Mouse (Mus musculus) liver, embryonic 15.5 days (tissue): ENCODE data around the gene Dpp3. TPM values are rescaled to one million over a fixed set of nuclear protein-coding genes. Genes with fewer than 3 reads are reported as not detected.

Source experiments
- ATAC-seq: fragments of 200-750 bp; cut with Nextera tagmentation; 2 replicates; pipeline ENCODE4 v1.8.0; 2017; ENCODE audit warnings: moderate number of reproducible peaks, mild to moderate bottlenecking, moderate library complexity; ENCODE audit not compliant: insufficient read depth
- H3K27ac ChIP-seq: fragments of 300-500 bp; sonication (generic); replicated peaks from 2 replicates; pipeline ENCODE4 v1.5.1; 2015; ENCODE audit warnings: mild to moderate bottlenecking, inconsistent platforms
- H3K27me3 ChIP-seq: fragments of 300-500 bp; sonication (generic); 2 replicates; pipeline ENCODE4 v1.6.1; 2015; ENCODE audit warnings: mild to moderate bottlenecking, inconsistent platforms
- H3K36me3 ChIP-seq: fragments of 300-500 bp; sonication (generic); replicated peaks from 2 replicates; pipeline ENCODE4 v1.6.1; 2015; ENCODE audit warnings: moderate library complexity, mild to moderate bottlenecking, inconsistent platforms
- H3K4me1 ChIP-seq: fragments of 300-500 bp; sonication (generic); replicated peaks from 2 replicates; pipeline ENCODE4 v1.6.1; 2015; ENCODE audit warnings: inconsistent platforms
- H3K4me2 ChIP-seq: fragments of 300-500 bp; sonication (generic); 2 replicates; pipeline ENCODE4 v1.6.1; 2015; ENCODE audit warnings: moderate library complexity, mild to moderate bottlenecking, inconsistent platforms
- H3K4me3 ChIP-seq: fragments of 300-500 bp; sonication (generic); replicated peaks from 2 replicates; pipeline ENCODE4 v1.5.1; 2015; ENCODE audit warnings: mild to moderate bottlenecking, inconsistent platforms
- H3K9ac ChIP-seq: fragments of 300-500 bp; sonication (generic); 2 replicates; pipeline ENCODE4 v1.6.1; 2015; ENCODE audit warnings: moderate library complexity, mild to moderate bottlenecking, inconsistent platforms
- H3K9me3 ChIP-seq: fragments of 300-500 bp; sonication (generic); replicated peaks from 2 replicates; pipeline ENCODE4 v1.6.1; 2016; ENCODE audit warnings: inconsistent platforms
- WGBS: fragments of 180-500 bp; shearing (Covaris S2); methylation state at CpG from one replicate; pipeline ENCODE4 v1.1.7; 2015; ENCODE audit warnings: mixed read lengths; ENCODE audit not compliant: insufficient replicate concordance; 5-methylcytosine and 5-hydroxymethylcytosine counted together
- polyA plus RNA-seq: library from polyadenylated mRNA; unstranded; fragments of >200 nt; fragmentation: Nextera tagmentation; extraction: Ambion mirVana; gene quantifications from 2 replicates; pipeline ENCODE4 v1.2.1, GENCODE M21; 2015

Gene Dpp3
- polyA plus RNA-seq, 1 experiment from 2014 or later, result 46.0 TPM

DNA sequence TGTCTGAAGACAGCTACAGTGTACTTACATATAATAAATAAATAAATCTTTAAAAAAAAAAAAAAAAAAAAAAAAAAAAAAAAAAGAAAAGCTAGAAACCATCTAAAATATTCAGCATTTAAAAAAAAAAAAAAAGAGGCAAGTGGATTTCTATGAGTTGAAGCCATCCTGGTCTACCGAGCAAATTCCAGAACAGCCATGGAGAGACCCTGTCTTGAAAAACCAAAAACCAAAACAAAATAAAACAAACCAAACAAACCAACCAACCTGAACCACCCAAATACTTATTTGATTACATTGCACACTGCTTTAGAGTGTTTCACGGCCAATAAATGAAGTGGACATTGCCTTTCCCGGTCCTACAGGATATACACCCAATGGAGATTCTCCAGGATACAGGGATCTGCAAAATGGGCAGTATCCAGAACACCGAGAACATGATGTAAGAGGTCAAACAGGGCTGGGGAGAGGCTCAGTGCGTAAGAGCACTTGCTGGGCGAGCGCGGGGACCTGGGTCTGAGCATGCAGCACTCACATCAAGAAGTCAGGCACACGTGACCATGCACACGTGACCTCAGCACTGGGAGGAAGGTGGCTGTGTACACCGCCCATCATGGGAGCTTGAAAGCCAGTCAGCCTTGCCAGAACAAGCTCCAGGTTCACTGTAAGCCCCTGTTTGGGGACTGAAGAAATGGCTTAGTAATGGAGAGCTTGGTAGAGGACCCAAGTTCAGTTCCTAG is 2.8 kb downstream of the Dpp3 start:
- Histone ChIP-seq H3K4me1 (peaks cover 27% of the 10 kb centered on the region), H3K36me3 (peaks cover 56% of the 10 kb centered on the region), H3K27ac (no peak overlapping the region), H3K4me3 (no peak overlapping the region), H3K27me3 (no peaks in the 10 kb centered on the region), H3K9me3 (no peaks in the 10 kb centered on the region), H3K9ac (no peak overlapping the region), H3K4me2 (no peak overlapping the region)
- ATAC-seq, result no peak
- WGBS, result 87% methylated on average over 11 of the region's 11 CpGs

DNA sequence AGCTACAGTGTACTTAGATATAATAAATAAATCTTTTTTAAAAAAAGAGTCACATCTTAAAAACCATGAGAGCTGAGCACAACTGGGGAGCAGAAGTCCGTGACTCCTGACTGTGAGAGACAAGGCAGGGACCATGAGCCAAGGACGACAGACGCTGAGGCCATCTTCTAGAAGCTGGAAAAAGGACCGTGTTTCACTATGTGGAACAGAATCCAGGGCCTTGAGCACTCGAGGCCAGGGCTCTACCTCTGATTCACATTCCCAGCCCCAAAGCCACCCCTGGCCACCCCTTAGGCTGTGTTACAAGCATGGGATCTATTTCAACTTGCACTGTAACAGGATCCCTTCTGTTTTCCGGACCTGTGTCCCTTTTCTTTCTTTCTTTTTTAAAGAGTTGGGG is 8.4 kb downstream of the Dpp3 start:
- no peaks in the 10 kb centered on the region for H3K9me3 ChIP-seq
- peaks cover 95% of the 10 kb centered on the region for H3K36me3 ChIP-seq
- ATAC-seq, result no peak
- H3K9ac ChIP-seq, result no peak overlapping the region
- H3K27me3 ChIP-seq, result no peaks in the 10 kb centered on the region
- no peak overlapping the region for H3K4me3 ChIP-seq
- no peak overlapping the region for H3K4me2 ChIP-seq
- H3K27ac ChIP-seq, result no peak overlapping the region
- H3K4me1 ChIP-seq, result no peaks in the 10 kb centered on the region
- WGBS, result 74% methylated on average over 6 of the region's 6 CpGs

- WGBS, result 79% methylated on average over 10 of the region's 10 CpGs
Observed at GRCm38 (mm10) chr19:4916827-4917226, 11.3 kb downstream of the Dpp3 start.

GRCm38 (mm10) chr19:4915924-4916603 is 12.0 kb downstream of the Dpp3 start:
- no peak overlapping the region for H3K9ac ChIP-seq
- no peaks in the 10 kb centered on the region for H3K27me3 ChIP-seq
- ATAC-seq, result no peak
- peaks cover 93% of the 10 kb centered on the region for H3K36me3 ChIP-seq
- H3K27ac ChIP-seq, result no peak overlapping the region
- H3K4me3 ChIP-seq, result no peak overlapping the region
- 80% methylated on average over 15 of the region's 15 CpGs for WGBS
- H3K4me2 ChIP-seq, result no peak overlapping the region
- H3K4me1 ChIP-seq, result peaks cover 7% of the 10 kb centered on the region
- H3K9me3 ChIP-seq, result no peaks in the 10 kb centered on the region

More at GRCm38 (mm10) chr19:4916827-4917226, 11.3 kb downstream of the Dpp3 start:
- no peak for ATAC-seq
- Histone ChIP-seq H3K27ac (no peak overlapping the region), H3K9me3 (no peaks in the 10 kb centered on the region), H3K36me3 (peaks cover 93% of the 10 kb centered on the region), H3K4me1 (peaks cover 7% of the 10 kb centered on the region), H3K4me2 (no peak overlapping the region), H3K4me3 (no peak overlapping the region), H3K27me3 (no peaks in the 10 kb centered on the region), H3K9ac (no peak overlapping the region)

GRCm38 (mm10) chr19:4909376-4909775 is 18.7 kb downstream of the Dpp3 start:
- Histone ChIP-seq H3K4me3 (no peak overlapping the region), H3K36me3 (peaks cover 53% of the 10 kb centered on the region), H3K9me3 (no peaks in the 10 kb centered on the region), H3K4me2 (no peak overlapping the region), H3K4me1 (peaks cover 20% of the 10 kb centered on the region), H3K27me3 (no peaks in the 10 kb centered on the region), H3K9ac (no peak overlapping the region), H3K27ac (no peak overlapping the region)
- no peak for ATAC-seq
- WGBS, result 77% methylated on average over 7 of the region's 7 CpGs

DNA sequence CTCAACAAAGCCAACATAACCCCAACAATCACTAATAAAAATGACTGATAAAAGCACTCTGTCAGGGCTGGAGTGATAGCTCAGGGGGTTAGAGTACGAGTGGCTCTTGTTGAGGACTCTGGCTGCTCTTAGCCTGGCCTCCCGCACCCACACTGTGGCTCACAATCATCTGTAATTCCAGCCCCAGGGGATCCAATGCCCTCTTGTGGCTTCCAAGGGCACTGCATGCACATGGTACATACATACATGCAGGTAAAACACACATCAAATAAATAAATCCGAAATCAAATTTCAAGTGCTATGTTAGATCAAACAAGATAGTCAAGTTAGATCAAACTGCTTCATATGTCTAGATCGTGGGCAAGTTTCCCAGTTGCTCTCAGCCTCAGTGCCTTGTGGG is 20.0 kb downstream of the Dpp3 start:
- no peak for ATAC-seq

DNA sequence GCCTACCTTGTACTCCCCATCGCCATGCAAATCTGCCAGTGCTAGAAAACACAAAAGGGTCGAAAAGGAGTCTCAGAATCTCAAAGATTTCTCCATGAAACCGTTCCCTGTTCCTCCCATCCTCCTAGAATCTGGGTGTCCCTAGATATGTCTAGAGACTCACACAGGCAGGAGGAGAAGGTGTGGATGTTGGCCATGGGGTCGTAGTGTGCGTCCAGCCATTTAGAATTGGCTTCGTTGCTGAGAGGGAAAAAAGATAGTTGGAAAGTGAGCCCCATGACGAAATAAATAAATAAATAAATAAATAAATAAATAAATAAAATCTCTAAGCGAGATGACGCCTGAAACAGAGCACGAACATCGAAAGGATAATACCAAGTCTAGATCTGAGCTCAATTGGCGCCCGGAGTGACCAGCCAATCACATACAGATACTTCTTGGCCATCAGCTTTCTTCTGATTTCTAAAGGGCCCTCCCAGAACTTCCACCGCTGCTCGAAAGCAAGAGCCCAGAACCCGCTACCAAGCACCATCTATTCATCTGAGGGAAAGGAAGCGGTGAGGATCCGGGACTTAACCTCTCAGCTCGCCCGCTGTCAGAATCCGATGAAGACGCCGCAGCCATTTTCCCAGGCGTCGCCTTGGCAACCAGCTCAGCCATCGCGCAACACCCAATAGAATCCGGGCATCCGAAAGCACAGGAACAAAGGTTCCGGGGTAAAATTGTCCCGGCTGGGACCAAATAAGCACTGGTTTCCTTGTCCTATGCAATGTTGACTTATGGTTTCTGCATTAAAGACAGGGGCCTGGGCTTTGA is 21.9 kb downstream of the Dpp3 start, which contains the start of gene Bbs1:
TSS of gene Bbs1 (minus strand) at position 650 of the 816 bp plus-strand sequence.
- Histone ChIP-seq H3K4me3 (peak within 1 kb of the TSS; percentile 76), H3K27ac (no peak within 1 kb of the TSS), H3K27me3 (no peaks in the 10 kb centered on the region), H3K4me1 (peaks cover 13% of the 10 kb centered on the region), H3K4me2 (peak within 1 kb of the TSS; percentile 87), H3K9ac (peak within 1 kb of the TSS; percentile 61), H3K9me3 (no peaks in the 10 kb centered on the region), H3K36me3 (peaks cover 26% of the 10 kb centered on the region)
- WGBS, result 8% methylated on average over 31 of the region's 31 CpGs
- peak; percentile 41; the same call in 1 of the 2 replicates for ATAC-seq

More for the DNA sequence above, 20.0 kb downstream of the Dpp3 start:
- Histone ChIP-seq H3K27ac (no peak overlapping the region), H3K36me3 (peaks cover 41% of the 10 kb centered on the region), H3K4me2 (no peak overlapping the region), H3K9me3 (no peaks in the 10 kb centered on the region), H3K4me1 (peaks cover 20% of the 10 kb centered on the region), H3K9ac (no peak overlapping the region), H3K27me3 (no peaks in the 10 kb centered on the region), H3K4me3 (no peak overlapping the region)
- WGBS, result 67% methylated on average over 4 of the region's 4 CpGs

DNA sequence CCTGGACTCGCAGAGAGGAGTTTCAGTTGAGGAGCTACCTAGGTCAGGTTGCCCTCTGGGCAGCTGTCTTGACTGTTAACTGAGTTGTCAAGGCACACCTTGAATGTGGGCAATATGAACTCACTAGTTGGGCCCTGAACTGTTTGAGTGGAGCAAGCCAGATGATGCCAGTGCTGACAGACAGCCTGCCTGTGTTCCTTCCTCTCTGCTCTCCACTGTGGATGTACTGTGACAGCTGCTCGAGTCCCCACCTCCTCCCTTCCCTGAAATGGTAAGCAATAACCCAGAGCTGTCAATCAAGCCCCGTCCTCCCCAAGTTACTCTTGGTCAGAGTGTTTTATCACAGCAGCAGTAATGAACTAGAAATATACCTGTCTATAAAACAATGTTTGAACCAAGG is 28.2 kb downstream of the Dpp3 start:
- Histone ChIP-seq H3K27me3 (no peaks in the 10 kb centered on the region), H3K4me3 (no peak overlapping the region), H3K4me1 (no peaks in the 10 kb centered on the region), H3K9ac (no peak overlapping the region), H3K27ac (no peak overlapping the region), H3K36me3 (no peaks in the 10 kb centered on the region), H3K9me3 (no peaks in the 10 kb centered on the region), H3K4me2 (no peak overlapping the region)
- ATAC-seq, result no peak
- WGBS, result 48% methylated on average over 3 of the region's 3 CpGs

GRCm38 (mm10) chr19:4898972-4899371 is 29.1 kb downstream of the Dpp3 start:
- no peak overlapping the region for H3K4me2 ChIP-seq
- 63% methylated on average over 9 of the region's 9 CpGs for WGBS
- H3K4me3 ChIP-seq, result no peak overlapping the region
- no peaks in the 10 kb centered on the region for H3K27me3 ChIP-seq
- H3K27ac ChIP-seq, result no peak overlapping the region
- H3K4me1 ChIP-seq, result no peaks in the 10 kb centered on the region
- ATAC-seq, result no peak
- H3K9me3 ChIP-seq, result no peaks in the 10 kb centered on the region
- H3K9ac ChIP-seq, result no peak overlapping the region
- H3K36me3 ChIP-seq, result no peaks in the 10 kb centered on the region

GRCm38 (mm10) chr19:4896780-4897520 is 31.1 kb downstream of the Dpp3 start:
- no peak for ATAC-seq
- Histone ChIP-seq H3K27me3 (no peaks in the 10 kb centered on the region), H3K27ac (no peak overlapping the region), H3K4me2 (no peak overlapping the region), H3K9me3 (no peaks in the 10 kb centered on the region), H3K4me3 (no peak overlapping the region), H3K36me3 (no peaks in the 10 kb centered on the region), H3K4me1 (peaks cover 11% of the 10 kb centered on the region), H3K9ac (no peak overlapping the region)
- WGBS, result 62% methylated on average over 21 of the region's 21 CpGs
